Mouse (Mus musculus) heart, adult 2 months (tissue): Measurements from ENCODE around the gene Ramp2.

Experiments
- CTCF ChIP-seq: fragments of 200-600 bp; IDR thresholded peaks from 2 replicates; pipeline ENCODE4 v1.8.1; 2022; ENCODE audit warnings: antibody characterized with exemption, mild to moderate bottlenecking, moderate library complexity
- EP300 ChIP-seq: fragments of 200-500 bp; IDR thresholded peaks from 2 replicates; pipeline ENCODE4 v1.6.1; 2011; ENCODE audit warnings: low read depth, low read length, control low read depth; ENCODE audit not compliant: insufficient read depth
- POLR2A ChIP-seq: fragments of 200-500 bp; IDR thresholded peaks from 2 replicates; pipeline ENCODE4 v1.6.1; 2011; ENCODE audit warnings: mild to moderate bottlenecking, low read depth, low read length, control low read depth; ENCODE audit not compliant: insufficient read depth

GRCm38 (mm10) chr11:101301299-101302003, 55.6 kb downstream of the Ramp2 start:
- TF ChIP-seq CTCF (no peak), POLR2A (no peak), EP300 (no peak)
